Mouse (Mus musculus): ENCODE data around the gene Mrfap1. TPM values are rescaled to one million over a fixed set of nuclear protein-coding genes. Genes with fewer than 3 reads are reported as not detected.

Mrfap1 gene
- polyA plus RNA-seq, 1 experiment, result 202 TPM

GRCm38 (mm10) chr5:36820142-36820541, 23.6 kb upstream of the Mrfap1 start:
- TF ChIP-seq POLR2A (IDR thresholded peaks at IDR 0.05; ENCODE audit: borderline replicate concordance, extremely low read depth, insufficient read depth, insufficient read length, poor library complexity, severe bottlenecking), result no peak
- TF ChIP-seq CTCF (IDR thresholded peaks at IDR 0.05; ENCODE audit: borderline replicate concordance, extremely low read depth, insufficient read depth, insufficient read length), result peak; percentile 84
- DNase-seq (ENCODE audit: low read depth), result peak; percentile 58

- no peak for TF ChIP-seq POLR2A (IDR thresholded peaks at IDR 0.05; ENCODE audit: borderline replicate concordance, extremely low read depth, insufficient read depth, insufficient read length, poor library complexity, severe bottlenecking)
- no peak for TF ChIP-seq CTCF (IDR thresholded peaks at IDR 0.05; ENCODE audit: borderline replicate concordance, extremely low read depth, insufficient read depth, insufficient read length)
- DNase-seq (ENCODE audit: low read depth), result no peak
These were observed 23.2 kb upstream of the Mrfap1 start for GRCm38 (mm10) chr5:36819742-36820141.

GRCm38 (mm10) chr5:36817738-36818137, 21.2 kb upstream of the Mrfap1 start:
- TF ChIP-seq CTCF (IDR thresholded peaks at IDR 0.05; ENCODE audit: borderline replicate concordance, extremely low read depth, insufficient read depth, insufficient read length) (peak; percentile 6; the same call in 1 of the 2 replicates), POLR2A (IDR thresholded peaks at IDR 0.05; ENCODE audit: borderline replicate concordance, extremely low read depth, insufficient read depth, insufficient read length, poor library complexity, severe bottlenecking) (no peak)

GRCm38 (mm10) chr5:36814554-36814953, 18.0 kb upstream of the Mrfap1 start:
- no peak for TF ChIP-seq POLR2A (IDR thresholded peaks at IDR 0.05; ENCODE audit: borderline replicate concordance, extremely low read depth, insufficient read depth, insufficient read length, poor library complexity, severe bottlenecking)
- TF ChIP-seq CTCF (IDR thresholded peaks at IDR 0.05; ENCODE audit: borderline replicate concordance, extremely low read depth, insufficient read depth, insufficient read length), result no peak
- DNase-seq (ENCODE audit: low read depth), result no peak

More at GRCm38 (mm10) chr5:36817738-36818137, 21.2 kb upstream of the Mrfap1 start:
- no peak for DNase-seq (ENCODE audit: low read depth)

GRCm38 (mm10) chr5:36811413-36811812, 14.8 kb upstream of the Mrfap1 start:
- TF ChIP-seq POLR2A (IDR thresholded peaks at IDR 0.05; ENCODE audit: borderline replicate concordance, extremely low read depth, insufficient read depth, insufficient read length, poor library complexity, severe bottlenecking) (no peak), CTCF (IDR thresholded peaks at IDR 0.05; ENCODE audit: borderline replicate concordance, extremely low read depth, insufficient read depth, insufficient read length) (peak; percentile 90)
- peak; percentile 73 for DNase-seq (ENCODE audit: low read depth)

GRCm38 (mm10) chr5:36810634-36811033, 14.1 kb upstream of the Mrfap1 start:
- no peak for DNase-seq (ENCODE audit: low read depth)
- TF ChIP-seq POLR2A (IDR thresholded peaks at IDR 0.05; ENCODE audit: borderline replicate concordance, extremely low read depth, insufficient read depth, insufficient read length, poor library complexity, severe bottlenecking) (no peak), CTCF (IDR thresholded peaks at IDR 0.05; ENCODE audit: borderline replicate concordance, extremely low read depth, insufficient read depth, insufficient read length) (no peak)

GRCm38 (mm10) chr5:36809123-36809522, 12.6 kb upstream of the Mrfap1 start:
- DNase-seq (ENCODE audit: low read depth), result no peak
- TF ChIP-seq CTCF (IDR thresholded peaks at IDR 0.05; ENCODE audit: borderline replicate concordance, extremely low read depth, insufficient read depth, insufficient read length) (no peak), POLR2A (IDR thresholded peaks at IDR 0.05; ENCODE audit: borderline replicate concordance, extremely low read depth, insufficient read depth, insufficient read length, poor library complexity, severe bottlenecking) (no peak)

- no peak for TF ChIP-seq POLR2A (IDR thresholded peaks at IDR 0.05; ENCODE audit: borderline replicate concordance, extremely low read depth, insufficient read depth, insufficient read length, poor library complexity, severe bottlenecking)
- TF ChIP-seq CTCF (IDR thresholded peaks at IDR 0.05; ENCODE audit: borderline replicate concordance, extremely low read depth, insufficient read depth, insufficient read length), result no peak
- DNase-seq (ENCODE audit: low read depth), result no peak
These were observed 10.5 kb upstream of the Mrfap1 start for GRCm38 (mm10) chr5:36807106-36807505.

- TF ChIP-seq POLR2A (IDR thresholded peaks at IDR 0.05; ENCODE audit: borderline replicate concordance, extremely low read depth, insufficient read depth, insufficient read length, poor library complexity, severe bottlenecking) (no peak), CTCF (IDR thresholded peaks at IDR 0.05; ENCODE audit: borderline replicate concordance, extremely low read depth, insufficient read depth, insufficient read length) (no peak)
- peak; percentile 3 for DNase-seq (ENCODE audit: low read depth)
These were observed 719 bp upstream of the Mrfap1 start for GRCm38 (mm10) chr5:36797291-36797690.

GRCm38 (mm10) chr5:36795647-36796295, 801 bp downstream of the Mrfap1 start:
- DNase-seq (ENCODE audit: low read depth), result peak; percentile 75

GRCm38 (mm10) chr5:36791861-36792260, 4.7 kb downstream of the Mrfap1 start:
- no peak for TF ChIP-seq POLR2A (IDR thresholded peaks at IDR 0.05; ENCODE audit: borderline replicate concordance, extremely low read depth, insufficient read depth, insufficient read length, poor library complexity, severe bottlenecking)
- no peak for TF ChIP-seq CTCF (IDR thresholded peaks at IDR 0.05; ENCODE audit: borderline replicate concordance, extremely low read depth, insufficient read depth, insufficient read length)
- no peak for DNase-seq (ENCODE audit: low read depth)

GRCm38 (mm10) chr5:36786052-36786451, 10.5 kb downstream of the Mrfap1 start:
- TF ChIP-seq CTCF (IDR thresholded peaks at IDR 0.05; ENCODE audit: borderline replicate concordance, extremely low read depth, insufficient read depth, insufficient read length) (no peak), POLR2A (IDR thresholded peaks at IDR 0.05; ENCODE audit: borderline replicate concordance, extremely low read depth, insufficient read depth, insufficient read length, poor library complexity, severe bottlenecking) (no peak)
- no peak for DNase-seq (ENCODE audit: low read depth)

Measured in brain, embryonic 14.5 days (tissue).